In the genomic region with DNA sequence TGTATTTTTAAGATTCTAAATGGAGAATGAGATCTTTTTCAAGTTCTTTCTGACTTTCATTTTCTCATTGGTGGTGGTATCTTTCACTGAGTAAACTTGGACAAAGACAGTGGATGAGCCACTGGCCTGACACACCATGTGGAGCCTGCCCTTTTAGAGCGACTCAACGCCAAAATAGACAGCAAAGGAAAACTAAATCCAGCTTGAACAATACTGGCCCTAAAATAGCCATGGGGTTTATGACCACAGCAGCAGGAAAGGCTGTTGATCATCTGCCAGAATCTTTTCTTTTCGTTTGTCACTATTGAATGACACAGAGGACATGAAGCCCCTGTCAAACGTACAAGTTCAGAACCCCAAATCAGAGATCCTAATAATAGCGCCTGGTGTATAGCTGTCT, we compare ENCODE assay signal across 1 mouse cellular context.
TF ChIP-seq lines count a peak whose summit lies in the region.

No protein-coding gene starts in this region.

TF ChIP-seq in CH12.LX, 34 proteins besides CTCF, POLR2A, EP300 and RAD21 (continued from another document):
- no peak for TF ChIP-seq MAFK (IDR thresholded peaks at IDR 0.05; ENCODE audit: insufficient replicate concordance, low read length)
TF ChIP-seq in CH12.LX: peak in this region for 0.
